Mouse (Mus musculus): ENCODE data around the gene Cabcoco1. TPM values are rescaled to one million over a fixed set of nuclear protein-coding genes. Genes with fewer than 3 reads are reported as not detected.

The Cabcoco1 gene
- total RNA-seq, 2 experiments from 2014 or later: 3.0 to 3.2 TPM

- no peak for DNase-seq (ENCODE audit: low spot score in 2 of 2)
Observed at GRCm38 (mm10) chr10:68440515-68440914, 101.2 kb downstream of the Cabcoco1 start.

DNA sequence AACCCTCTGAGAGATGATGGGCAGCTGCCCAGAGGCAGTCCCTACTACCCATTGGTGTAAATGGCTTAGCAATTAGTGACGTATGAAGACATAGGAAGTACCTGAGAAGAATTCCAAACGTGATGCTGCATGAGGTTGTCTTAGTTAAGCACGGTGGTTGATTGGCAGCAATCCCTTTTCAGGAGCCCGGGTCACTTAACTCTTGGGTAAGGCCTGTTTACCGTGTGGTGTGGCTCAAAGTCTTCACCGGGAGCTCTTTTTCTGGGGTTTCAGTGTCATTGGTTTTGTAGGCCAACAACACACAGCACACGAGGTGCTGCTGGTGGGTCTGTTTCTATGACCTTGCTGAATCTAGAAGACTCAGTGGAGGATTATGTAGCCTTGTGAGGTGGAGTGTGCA is 105.9 kb downstream of the Cabcoco1 start:
- no peak for DNase-seq (ENCODE audit: low spot score in 2 of 2)

- DNase-seq (ENCODE audit: low spot score in 2 of 2): no peak
Observed at GRCm38 (mm10) chr10:68435001-68435560, 106.6 kb downstream of the Cabcoco1 start.

- no peak for DNase-seq (ENCODE audit: low spot score in 2 of 2)
Observed at GRCm38 (mm10) chr10:68434045-68434639, 107.6 kb downstream of the Cabcoco1 start.

- no peak for DNase-seq (ENCODE audit: low spot score in 2 of 2)
Observed at GRCm38 (mm10) chr10:68431346-68431745, 110.3 kb downstream of the Cabcoco1 start.

- DNase-seq (ENCODE audit: low spot score in 2 of 2): no peak
Observed at GRCm38 (mm10) chr10:68430929-68431328, 110.8 kb downstream of the Cabcoco1 start.

DNA sequence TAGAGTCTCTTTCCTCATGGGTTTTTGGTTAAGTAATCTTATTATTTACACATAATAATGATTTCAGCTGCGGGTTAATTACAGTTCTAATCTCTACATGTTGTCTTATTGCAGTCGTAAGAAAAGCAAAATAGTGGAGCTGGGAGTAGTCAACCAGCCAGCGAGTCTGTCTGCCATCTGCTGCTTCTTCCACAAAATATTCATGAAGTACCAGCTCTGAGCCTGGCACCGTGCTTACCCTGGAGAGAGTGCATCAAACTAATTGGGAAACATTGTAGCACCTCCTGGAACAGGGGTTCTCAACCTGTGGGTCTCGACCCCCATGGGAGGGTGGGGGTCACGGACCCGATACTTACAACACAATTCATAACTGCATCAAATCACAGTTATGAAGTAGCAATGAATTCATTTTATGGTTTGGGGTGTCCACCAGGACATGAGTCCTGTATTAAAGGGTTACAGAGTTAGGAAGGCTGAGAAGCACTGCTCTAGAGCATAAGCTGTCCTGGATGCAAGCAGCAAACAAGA is 121.2 kb downstream of the Cabcoco1 start:
- DNase-seq (ENCODE audit: low spot score in 2 of 2): peak; percentile 10 to 21

DNA sequence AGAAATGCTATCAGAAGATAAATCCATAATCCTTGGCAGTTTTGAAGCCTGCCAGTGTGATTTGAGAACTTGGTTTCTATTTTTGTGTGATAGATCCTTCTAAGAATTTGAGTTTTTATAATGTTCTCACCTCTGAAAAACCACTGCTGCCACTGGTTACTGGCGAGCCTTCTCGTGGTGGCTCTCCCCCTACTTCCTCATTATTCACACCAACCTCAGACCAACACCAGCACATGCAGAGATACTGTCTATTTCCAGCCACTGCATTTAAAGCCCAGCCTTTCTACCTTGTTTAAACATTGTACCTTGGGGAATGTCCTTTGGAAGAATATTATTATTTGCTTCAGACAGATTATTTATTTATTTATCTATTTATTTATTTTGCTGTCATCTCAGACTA is 121.8 kb downstream of the Cabcoco1 start:
- no peak for DNase-seq (ENCODE audit: low spot score in 2 of 2)

DNA sequence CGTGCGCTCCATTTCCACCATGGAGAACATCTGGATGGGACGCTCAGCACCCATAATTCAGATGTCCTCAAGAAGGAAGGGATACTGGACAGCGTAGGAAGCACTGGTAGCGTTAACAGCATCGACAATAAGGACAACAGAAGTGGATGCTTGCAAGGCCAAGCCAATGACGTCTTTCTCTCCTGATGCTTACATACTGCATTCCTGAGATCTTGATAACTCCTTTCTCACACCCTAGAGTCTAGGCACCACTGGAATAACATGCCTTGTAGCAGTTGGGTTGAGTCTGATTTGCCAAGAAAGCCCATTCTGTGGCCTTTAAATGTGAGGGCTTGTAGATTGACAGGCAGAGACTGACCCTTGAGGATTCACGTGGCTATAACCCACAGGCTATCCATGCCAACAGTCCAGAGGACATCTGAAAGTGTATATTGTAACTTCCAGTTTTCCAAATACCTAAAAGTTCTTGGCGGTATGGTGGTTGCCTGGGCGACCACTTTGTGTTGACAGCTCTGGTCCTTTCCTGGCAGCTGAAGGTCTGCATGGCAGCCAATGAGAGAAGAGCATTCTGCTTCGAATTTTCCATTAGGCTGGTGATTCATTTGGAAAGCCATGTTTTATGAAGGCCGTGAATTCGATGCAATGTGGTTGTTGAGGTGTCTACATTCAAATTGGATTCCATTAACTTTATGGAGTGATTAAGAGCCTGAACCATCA is 124.5 kb downstream of the Cabcoco1 start:
- no peak for DNase-seq (ENCODE audit: low spot score in 2 of 2)

GRCm38 (mm10) chr10:68405936-68406335 is 135.8 kb downstream of the Cabcoco1 start:
- no peak for DNase-seq (ENCODE audit: low spot score in 2 of 2)

DNA sequence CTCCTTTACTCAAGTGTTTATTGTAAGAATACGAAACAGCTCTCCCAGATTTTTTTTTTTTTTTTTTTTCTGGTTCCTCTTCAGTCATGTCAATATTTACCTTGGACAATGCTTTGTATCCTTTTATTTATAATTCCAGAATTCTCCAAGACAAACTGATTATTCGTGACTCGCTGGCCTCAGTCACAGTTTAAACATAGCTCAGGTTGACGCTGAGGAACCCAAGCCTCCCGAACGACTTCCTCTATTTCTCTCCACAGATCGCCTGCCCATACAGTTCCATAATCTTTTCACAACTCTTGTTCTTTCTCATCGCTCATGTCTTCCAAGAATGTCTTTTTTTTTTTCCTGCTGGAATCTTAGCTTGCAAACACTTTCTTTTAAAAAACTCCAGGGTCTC is 144.9 kb downstream of the Cabcoco1 start:
- no peak for DNase-seq (ENCODE audit: low spot score in 2 of 2)

GRCm38 (mm10) chr10:68396083-68396482 is 145.6 kb downstream of the Cabcoco1 start:
- DNase-seq (ENCODE audit: low spot score in 2 of 2): no peak

DNA sequence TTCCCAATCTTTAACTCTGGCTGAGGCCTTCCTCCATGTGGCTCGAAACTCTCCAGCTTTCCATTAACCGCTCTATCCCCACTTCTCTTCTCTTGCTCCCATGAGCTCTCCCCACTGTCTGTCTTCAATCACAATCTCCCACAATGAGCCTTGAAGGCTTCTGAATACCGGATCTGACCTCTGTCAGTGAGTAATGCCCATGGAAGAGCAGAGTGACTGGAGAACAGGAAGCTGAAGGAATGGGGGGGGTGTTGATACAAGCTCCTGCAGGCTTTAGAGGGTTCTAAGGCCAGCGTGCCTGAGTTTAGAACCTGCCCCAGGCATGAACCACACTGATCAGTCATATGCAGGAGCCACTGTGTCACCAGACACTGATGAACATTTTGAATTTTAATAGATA is 150.1 kb downstream of the Cabcoco1 start:
- no peak for DNase-seq (ENCODE audit: low spot score in 2 of 2)

DNA sequence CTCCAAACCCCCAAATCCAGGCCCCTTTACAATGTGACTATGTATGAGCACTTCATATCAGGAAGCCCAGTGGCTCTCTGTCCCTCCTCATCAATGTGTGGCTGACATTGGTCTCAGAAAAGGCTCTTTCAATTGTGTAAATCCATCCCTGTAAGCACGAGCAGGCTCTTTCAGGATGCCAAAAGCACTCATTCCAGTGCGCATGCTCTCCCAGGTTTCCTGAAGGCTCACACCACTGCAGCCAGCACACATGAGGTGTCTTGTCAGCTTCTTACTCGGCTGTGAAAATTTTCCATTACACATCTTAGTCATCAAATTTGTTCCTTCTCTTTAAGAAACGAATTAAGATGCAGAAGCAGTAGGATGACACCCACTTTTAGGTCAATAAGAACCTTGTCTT is 152.9 kb downstream of the Cabcoco1 start:
- no peak for DNase-seq (ENCODE audit: low spot score in 2 of 2)

- no peak for DNase-seq (ENCODE audit: low spot score in 2 of 2)
Observed at GRCm38 (mm10) chr10:68388138-68388537, 153.6 kb downstream of the Cabcoco1 start.

Other genes with a start within 250 kb of the Cabcoco1 start
- gene Tmem26, start 181.8 kb upstream of the Cabcoco1 start, total RNA-seq (2021): under 1 TPM; 0.33 to 0.66 TPM

Data from layer of hippocampus, postnatal 10 days (tissue).